Mouse (Mus musculus) embryonic fibroblast, embryonic 13.5 days (primary cell): Measurements from ENCODE around the gene Tmem132c.

Source experiments
- CTCF ChIP-seq: IDR thresholded peaks from 2 replicates; pipeline ENCODE4 v1.5.1; 2011; ENCODE audit warnings: mild to moderate bottlenecking, control low read depth, low read length, moderate library complexity, borderline replicate concordance; ENCODE audit not compliant: insufficient read depth
- POLR2A ChIP-seq: IDR thresholded peaks from 2 replicates; pipeline ENCODE4 v1.6.1; 2011; ENCODE audit warnings: low read depth, mild to moderate bottlenecking, control low read depth, low read length, moderate library complexity

DNA sequence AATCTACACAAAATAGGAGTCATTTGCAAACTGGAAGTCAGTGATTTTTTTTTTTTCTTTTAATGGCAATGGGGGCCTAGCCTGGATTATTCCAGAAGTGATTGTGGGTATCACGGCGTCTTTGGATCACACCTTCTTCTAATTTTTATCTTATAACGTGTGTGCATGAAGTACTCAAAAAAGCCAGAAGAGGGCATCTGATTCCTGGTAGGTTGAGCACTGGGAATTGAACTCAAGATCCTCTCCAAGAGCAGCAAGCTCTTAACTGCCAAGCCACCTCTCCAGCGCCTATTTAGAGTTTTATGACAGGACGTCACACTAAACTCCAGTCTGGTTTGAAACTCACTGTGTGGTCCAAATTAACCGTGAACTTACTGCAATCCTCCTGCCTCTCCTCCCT lies 346.2 kb downstream of the Tmem132c start:
- no peak for TF ChIP-seq CTCF
- no peak for TF ChIP-seq POLR2A
